ENCODE assay signal across 8 mouse cellular contexts in the genomic region with DNA sequence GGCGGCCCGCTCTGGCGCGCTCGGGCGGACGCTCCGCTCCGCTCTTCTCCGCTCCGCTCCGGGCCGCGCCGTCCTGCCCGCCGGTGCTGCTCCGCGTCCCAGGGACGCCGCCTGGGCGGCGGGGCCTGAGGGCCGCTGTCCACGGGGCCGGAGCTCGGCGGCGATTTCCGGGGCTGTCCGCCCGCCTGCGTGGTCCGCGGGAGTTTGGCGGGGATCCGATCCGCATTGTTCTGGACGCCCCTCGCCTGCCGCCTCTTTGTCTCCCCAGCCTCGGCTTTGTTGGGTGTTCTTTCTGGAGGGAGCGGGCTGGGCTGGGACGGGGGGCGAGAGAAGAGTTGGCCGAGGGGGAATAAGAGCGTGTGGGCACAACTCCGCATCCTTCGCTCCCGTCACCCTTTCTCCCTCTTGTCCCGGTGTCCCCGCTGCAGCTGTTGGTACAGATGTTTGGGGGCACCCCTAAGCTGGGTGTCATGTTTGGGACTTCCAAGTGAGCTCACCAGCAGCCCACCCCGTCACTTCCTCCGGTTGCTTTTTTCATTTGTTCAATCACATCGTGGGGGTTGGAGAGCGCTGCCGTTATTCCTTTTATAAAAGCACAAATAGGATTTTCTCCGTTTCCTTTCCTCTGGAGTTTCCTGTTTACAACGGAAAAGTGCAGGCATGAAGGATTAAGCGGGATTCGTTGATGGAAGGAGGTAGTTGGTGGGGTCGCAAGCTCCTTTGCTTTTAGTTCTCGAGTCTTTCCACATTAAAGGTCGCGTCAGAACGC. TPM values are rescaled to one million over a fixed set of nuclear protein-coding genes. Genes with fewer than 3 reads are reported as not detected.
DNase-seq lines count a peak whose midpoint lies in the region; ATAC-seq and TF ChIP-seq lines count a peak whose summit lies in the region.

No protein-coding gene starts in this region.

- H3K4me2 ChIP-seq in heart, embryonic 16.5 days (ENCODE audit: low read depth, low read length): peak overlapping the region; percentile 67
- peak overlapping the region; percentile 85 for H3K4me2 ChIP-seq in lung, embryonic 16.5 days (ENCODE audit: low read depth, low read length)

- peak overlapping the region; percentile 97 for H3K9ac ChIP-seq in heart, embryonic 16.5 days (ENCODE audit: low read length)
- peak overlapping the region; percentile 97 for H3K9ac ChIP-seq in lung, embryonic 16.5 days (ENCODE audit: low read length)

- H3K9me3 ChIP-seq in heart, embryonic 16.5 days (replicated peaks; ENCODE audit: control insufficient read depth, low read length): no peaks in the 10 kb centered on the region
- no peaks in the 10 kb centered on the region for H3K9me3 ChIP-seq in lung, embryonic 16.5 days (ENCODE audit: control insufficient read depth, low read length)

- no peak; the same call in 1 of the 2 replicates for TF ChIP-seq POLR2A in embryonic fibroblast, embryonic 13.5 days (IDR thresholded peaks at IDR 0.05; ENCODE audit: low read depth, low read length)

- peak overlapping the region; percentile 83 for H3K27ac ChIP-seq in embryonic fibroblast, embryonic 13.5 days (ENCODE audit: insufficient read depth, low read length)
- H3K27ac ChIP-seq in heart, embryonic 16.5 days (ENCODE audit: low read length): peak overlapping the region; percentile 94
- peak overlapping the region; percentile 90 for H3K27ac ChIP-seq in lung, embryonic 16.5 days (ENCODE audit: low read length)

- ATAC-seq in activated CD4-positive, CD25-positive, alpha-beta regulatory T cell, adult 4 months: peak; percentile 44
- peak; percentile 62 for ATAC-seq in heart, embryonic 16.5 days (replicated peaks; ENCODE audit: extremely low read depth, insufficient read depth, low FRiP score)
- peak; percentile 77 for ATAC-seq in lung, embryonic 16.5 days (ENCODE audit: low read depth)
- no peak for ATAC-seq in monocyte, adult 5-6 weeks (replicated peaks; ENCODE audit: insufficient number of reproducible peaks, low FRiP score, low TSS enrichment, poor library complexity, severe bottlenecking)

- peak; percentile 60 to 68 for DNase-seq in CD8-positive naive resting alpha-beta T cell, adult 2 months (ENCODE audit: low read depth in 2 of 2, low spot score in 2 of 2)
- peak; percentile 40 to 65 for DNase-seq in kidney, postnatal 36 days
- peak; percentile 55 for DNase-seq in retina, embryonic 14.5 days (ENCODE audit: low spot score)

- peaks cover 14% of the 10 kb centered on the region for H3K4me1 ChIP-seq in embryonic fibroblast, embryonic 13.5 days (ENCODE audit: control insufficient read depth, insufficient read depth, low read length)
- H3K4me1 ChIP-seq in heart, embryonic 16.5 days (ENCODE audit: control insufficient read depth, insufficient read depth, low read length): peaks cover 20% of the 10 kb centered on the region
- H3K4me1 ChIP-seq in lung, embryonic 16.5 days (replicated peaks; ENCODE audit: control insufficient read depth, insufficient read depth, low read length): peaks cover 15% of the 10 kb centered on the region

- WGBS in heart, embryonic 16.5 days: under 1% methylated on average over 66 of the region's 66 CpGs
- under 1% methylated on average over 54 of the region's 66 CpGs for WGBS in lung, embryonic 16.5 days

- no peak for TF ChIP-seq CTCF in embryonic fibroblast, embryonic 13.5 days (IDR thresholded peaks at IDR 0.05; ENCODE audit: borderline replicate concordance, insufficient read depth, low read length)

- H3K36me3 ChIP-seq in heart, embryonic 16.5 days (ENCODE audit: control insufficient read depth, insufficient read depth): no peaks in the 10 kb centered on the region
- H3K36me3 ChIP-seq in lung, embryonic 16.5 days (ENCODE audit: control insufficient read depth, insufficient read depth, low read length): no peaks in the 10 kb centered on the region

- H3K27me3 ChIP-seq in heart, embryonic 16.5 days (ENCODE audit: control insufficient read depth, insufficient read depth, low read length): no peaks in the 10 kb centered on the region
- H3K27me3 ChIP-seq in lung, embryonic 16.5 days (ENCODE audit: control insufficient read depth, insufficient read depth, low read depth, low read length): no peaks in the 10 kb centered on the region

- peak overlapping the region; percentile 75 for H3K4me3 ChIP-seq in embryonic fibroblast, embryonic 13.5 days (ENCODE audit: insufficient read depth, low read length)
- H3K4me3 ChIP-seq in heart, embryonic 16.5 days (ENCODE audit: low read length): peak overlapping the region; percentile 93
- peak overlapping the region; percentile 94 for H3K4me3 ChIP-seq in lung, embryonic 16.5 days (ENCODE audit: low read length)

RNA-seq across cellular contexts. Expression of a gene that starts 0.8 kb away (rescaled TPM):
- 10 to 100 TPM; 15.9 to 19.1 TPM for polyA plus RNA-seq in activated CD4-positive, CD25-positive, alpha-beta regulatory T cell, adult 4 months (2017; shearing (Covaris generic))
- polyA plus RNA-seq in embryonic fibroblast, embryonic 13.5 days (2011; ENCODE audit: insufficient read length, low read depth, missing spikeins): 106 and 124 TPM in 2 replicates
- 14.6 and 15.7 TPM in 2 replicates for polyA plus RNA-seq in heart, embryonic 16.5 days (2015; fragmentation: Nextera tagmentation; extraction: Ambion mirVana)
- polyA plus RNA-seq in lung, embryonic 16.5 days (2015; fragmentation: Nextera tagmentation; extraction: Ambion mirVana): 17.8 and 19.6 TPM in 2 replicates
- 40.7 to 60.1 TPM (median 45.8 TPM) in 3 replicates for total RNA-seq in monocyte, adult 5-6 weeks (2017)
